Mouse (Mus musculus) sigmoid colon, adult 10 weeks (tissue): Measurements from ENCODE around the gene Morn1. TPM values are rescaled to one million over a fixed set of nuclear protein-coding genes. Genes with fewer than 3 reads are reported as not detected.

Source experiments
- polyA plus RNA-seq: library from polyadenylated mRNA; stranded (reverse); fragments of 350-450 nt; fragmentation: Illumina TruSeq; extraction: RNeasy Lipid Tissue Mini Kit (QIAGEN cat#74804); gene quantifications from one replicate; pipeline ENCODE4 v1.2.3, GENCODE M21; 2014; ENCODE audit warnings: low read depth, low replicate concordance

Gene Morn1
- polyA plus RNA-seq = 2.0 TPM

GRCm38 (mm10) chr4:155086108-155087024 lies at the start of gene Morn1, which contains the start of gene Rer1:
Gene Morn1 (plus strand): TSS chr4:155086577.
Gene Rer1 (minus strand): TSS chr4:155086382.

DNA sequence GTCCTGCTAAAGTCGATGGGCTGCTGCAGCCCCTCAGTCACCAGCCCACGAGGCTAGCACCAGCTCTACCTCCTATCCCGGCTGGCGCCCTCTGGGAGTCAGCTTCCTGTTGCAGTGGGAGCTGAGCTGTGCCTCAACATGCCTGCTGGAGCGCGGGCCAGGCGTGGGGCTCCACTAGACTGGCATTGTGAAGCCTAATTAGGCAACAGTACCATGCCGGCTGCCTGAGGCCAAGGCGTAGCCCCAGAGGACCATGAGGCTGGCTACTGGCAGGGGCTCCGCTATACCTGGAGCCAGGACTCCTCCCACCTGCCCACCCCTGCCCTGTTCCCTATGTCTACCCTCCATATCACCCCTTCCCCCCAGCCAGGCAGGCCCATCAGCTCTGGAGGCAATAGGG lies 29.7 kb upstream of the Morn1 start, which contains the start of gene Plch2:
Plch2 (minus strand) TSS at position 61 of the 400 bp plus-strand sequence.

GRCm38 (mm10) chr4:155066834-155067522 lies 19.4 kb upstream of the Morn1 start, which contains the start of gene Pex10:
Gene Pex10 (plus strand): TSS chr4:155067016.

Other genes starting within 250 kb of the Morn1 start
- not detected for gene Ttc34, start 249.1 kb upstream of the Morn1 start, polyA plus RNA-seq
- not detected for gene Mmel1, start 217.0 kb upstream of the Morn1 start, polyA plus RNA-seq
- not detected for gene Fam213b, start 187.4 kb upstream of the Morn1 start, polyA plus RNA-seq
- gene Tnfrsf14, start 158.0 kb upstream of the Morn1 start, polyA plus RNA-seq = 1.1 TPM
- gene Hes5, start 125.7 kb upstream of the Morn1 start, polyA plus RNA-seq = not detected
- gene Pank4, start 122.5 kb upstream of the Morn1 start, polyA plus RNA-seq = 4.2 TPM
- 2.7 TPM for gene Plch2, start 29.8 kb upstream of the Morn1 start, polyA plus RNA-seq
- 2.3 TPM for gene Pex10, start 19.6 kb upstream of the Morn1 start, polyA plus RNA-seq
- 226 TPM for gene Rer1, start 195 bp upstream of the Morn1 start, polyA plus RNA-seq
- 52.3 TPM for gene Ski, start 136.0 kb downstream of the Morn1 start, polyA plus RNA-seq
- gene Faap20, start 163.2 kb downstream of the Morn1 start, polyA plus RNA-seq = 0.50 TPM